Mouse (Mus musculus) forebrain, embryonic 15.5 days (tissue): ENCODE data around the gene Tmem220. TPM values are rescaled to one million over a fixed set of nuclear protein-coding genes. Genes with fewer than 3 reads are reported as not detected.
A peak's percentile ranks its signal among the peaks of the same experiment; 100 is the strongest.

Source experiments
- ATAC-seq: fragments of 200-750 bp; cut with Nextera tagmentation; replicated peaks from 2 replicates; pipeline ENCODE4 v1.8.0; 2017; ENCODE audit warnings: mild to moderate bottlenecking, moderate TSS enrichment, moderate library complexity
- H3K27ac ChIP-seq: fragments of 300-500 bp; sonication (generic); replicated peaks from 2 replicates; pipeline ENCODE4 v1.5.1; 2015; ENCODE audit warnings: mild to moderate bottlenecking, inconsistent platforms
- H3K27me3 ChIP-seq: fragments of 300-500 bp; sonication (generic); 2 replicates; pipeline ENCODE4 v1.6.1; 2015; ENCODE audit warnings: inconsistent platforms
- H3K36me3 ChIP-seq: fragments of 300-500 bp; sonication (generic); 2 replicates; pipeline ENCODE4 v1.6.1; 2015; ENCODE audit warnings: mild to moderate bottlenecking, inconsistent platforms
- H3K4me1 ChIP-seq: fragments of 300-500 bp; sonication (generic); 2 replicates; pipeline ENCODE4 v1.6.1; 2015; ENCODE audit warnings: inconsistent platforms
- H3K4me2 ChIP-seq: fragments of 300-500 bp; sonication (generic); replicated peaks from 2 replicates; pipeline ENCODE4 v1.6.1; 2015; ENCODE audit warnings: mild to moderate bottlenecking, inconsistent platforms
- H3K4me3 ChIP-seq: fragments of 300-500 bp; sonication (generic); 2 replicates; pipeline ENCODE4 v1.5.1; 2015; ENCODE audit warnings: mild to moderate bottlenecking, inconsistent platforms
- H3K9ac ChIP-seq: fragments of 300-500 bp; sonication (generic); replicated peaks from 2 replicates; pipeline ENCODE4 v1.6.1; 2015; ENCODE audit warnings: mild to moderate bottlenecking, inconsistent platforms
- H3K9me3 ChIP-seq: fragments of 300-500 bp; sonication (generic); 2 replicates; pipeline ENCODE4 v1.6.1; 2016; ENCODE audit warnings: inconsistent platforms
- WGBS: fragments of 180-500 bp; shearing (Covaris S2); methylation state at CpG from one replicate; pipeline ENCODE4 v1.1.7; 2015; ENCODE audit warnings: mixed read lengths; 5-methylcytosine and 5-hydroxymethylcytosine counted together
- polyA plus RNA-seq: library from polyadenylated mRNA; unstranded; fragments of >200 nt; fragmentation: Nextera tagmentation; extraction: Ambion mirVana; gene quantifications from 2 replicates; pipeline ENCODE4 v1.2.1, GENCODE M21; 2015

The Tmem220 gene
- polyA plus RNA-seq, 1 experiment from 2014 or later = 0.55 TPM

GRCm38 (mm10) chr11:67077435-67077834 lies 52.5 kb downstream of the Tmem220 start:
- Histone ChIP-seq H3K9me3 (no peaks in the 10 kb centered on the region), H3K27ac (no peak overlapping the region), H3K36me3 (no peaks in the 10 kb centered on the region), H3K9ac (no peak overlapping the region), H3K27me3 (no peaks in the 10 kb centered on the region), H3K4me3 (no peak overlapping the region), H3K4me2 (no peak overlapping the region), H3K4me1 (0 out of 2 replicates have a peak, but pooled peaks cover 3% of the 10 kb centered on the region)
- no peak for ATAC-seq
- 40% methylated on average over 3 of the region's 3 CpGs for WGBS

- H3K9me3 ChIP-seq = no peaks in the 10 kb centered on the region
- H3K36me3 ChIP-seq = no peaks in the 10 kb centered on the region
- no peak for ATAC-seq
- H3K4me1 ChIP-seq = 0 out of 2 replicates have a peak, but pooled peaks cover 3% of the 10 kb centered on the region
- no peaks in the 10 kb centered on the region for H3K27me3 ChIP-seq
- 90% methylated on average over 5 of the region's 5 CpGs for WGBS
- H3K9ac ChIP-seq = no peak within 1 kb of the TSS
- no peak within 1 kb of the TSS for H3K4me2 ChIP-seq
- no peak within 1 kb of the TSS for H3K4me3 ChIP-seq
- H3K27ac ChIP-seq = no peak within 1 kb of the TSS
Measured at GRCm38 (mm10) chr11:67078000-67078399, 53.0 kb downstream of the Tmem220 start, which contains the start of gene Myh3. Myh3 (plus strand) TSS chr11:67078300.

- Histone ChIP-seq H3K36me3 (no peaks in the 10 kb centered on the region), H3K27me3 (0 out of 2 replicates have a peak, but pooled peaks cover 5% of the 10 kb centered on the region), H3K27ac (no peak overlapping the region), H3K4me2 (no peak overlapping the region), H3K4me3 (no peak overlapping the region), H3K4me1 (0 out of 2 replicates have a peak, but pooled peaks cover 3% of the 10 kb centered on the region), H3K9me3 (no peaks in the 10 kb centered on the region), H3K9ac (no peak overlapping the region)
- ATAC-seq = no peak
- WGBS = 94% methylated on average over 6 of the region's 6 CpGs
Measured at GRCm38 (mm10) chr11:67078888-67079287, 53.9 kb downstream of the Tmem220 start.

- no peak overlapping the region for H3K27ac ChIP-seq
- H3K4me1 ChIP-seq = 0 out of 2 replicates have a peak, but pooled peaks cover 3% of the 10 kb centered on the region
- no peak for ATAC-seq
- H3K9me3 ChIP-seq = no peaks in the 10 kb centered on the region
- H3K27me3 ChIP-seq = peaks cover 13% of the 10 kb centered on the region; the same call in 1 of the 2 replicates
- no peak overlapping the region for H3K4me2 ChIP-seq
- no peak overlapping the region for H3K4me3 ChIP-seq
- H3K36me3 ChIP-seq = no peaks in the 10 kb centered on the region
- WGBS = 53% methylated on average over 11 of the region's 11 CpGs
- H3K9ac ChIP-seq = no peak overlapping the region
Measured at GRCm38 (mm10) chr11:67079740-67080139, 54.8 kb downstream of the Tmem220 start.

- no peak overlapping the region for H3K27ac ChIP-seq
- H3K4me1 ChIP-seq = 0 out of 2 replicates have a peak, but pooled peaks cover 3% of the 10 kb centered on the region
- 2% methylated on average over 3 of the region's 3 CpGs for WGBS
- H3K9ac ChIP-seq = no peak overlapping the region
- no peaks in the 10 kb centered on the region for H3K36me3 ChIP-seq
- no peaks in the 10 kb centered on the region for H3K9me3 ChIP-seq
- no peak; the same call in 1 of the 2 replicates for ATAC-seq
- H3K27me3 ChIP-seq = peaks cover 17% of the 10 kb centered on the region; the same call in 1 of the 2 replicates
- no peak overlapping the region for H3K4me3 ChIP-seq
- H3K4me2 ChIP-seq = no peak overlapping the region
Measured at GRCm38 (mm10) chr11:67080168-67080567, 55.2 kb downstream of the Tmem220 start.

GRCm38 (mm10) chr11:67081125-67081649 lies 56.2 kb downstream of the Tmem220 start:
- Histone ChIP-seq H3K4me3 (no peak overlapping the region), H3K9me3 (no peaks in the 10 kb centered on the region), H3K4me1 (0 out of 2 replicates have a peak, but pooled peaks cover 3% of the 10 kb centered on the region), H3K9ac (no peak overlapping the region), H3K36me3 (no peaks in the 10 kb centered on the region), H3K27ac (no peak overlapping the region), H3K4me2 (no peak overlapping the region), H3K27me3 (peaks cover 18% of the 10 kb centered on the region; the same call in 1 of the 2 replicates)
- ATAC-seq = peak; percentile 40; the same call in 1 of the 2 replicates
- 6% methylated on average over 11 of the region's 11 CpGs for WGBS

GRCm38 (mm10) chr11:67082188-67082587 lies 57.2 kb downstream of the Tmem220 start:
- Histone ChIP-seq H3K27me3 (peaks cover 18% of the 10 kb centered on the region; the same call in 1 of the 2 replicates), H3K27ac (no peak overlapping the region), H3K4me2 (no peak overlapping the region), H3K4me3 (no peak overlapping the region), H3K36me3 (no peaks in the 10 kb centered on the region), H3K9ac (no peak overlapping the region), H3K4me1 (0 out of 2 replicates have a peak, but pooled peaks cover 3% of the 10 kb centered on the region), H3K9me3 (no peaks in the 10 kb centered on the region)
- WGBS = 92% methylated on average over 7 of the region's 7 CpGs
- ATAC-seq = no peak

GRCm38 (mm10) chr11:67082793-67083192 lies 57.8 kb downstream of the Tmem220 start:
- ATAC-seq = no peak

GRCm38 (mm10) chr11:67083239-67083638 lies 58.3 kb downstream of the Tmem220 start:
- H3K4me1 ChIP-seq = no peaks in the 10 kb centered on the region
- H3K9ac ChIP-seq = no peak overlapping the region
- H3K27me3 ChIP-seq = peaks cover 18% of the 10 kb centered on the region; the same call in 1 of the 2 replicates
- no peaks in the 10 kb centered on the region for H3K36me3 ChIP-seq
- H3K9me3 ChIP-seq = no peaks in the 10 kb centered on the region
- 53% methylated on average over 6 of the region's 6 CpGs for WGBS
- H3K27ac ChIP-seq = no peak overlapping the region
- no peak overlapping the region for H3K4me3 ChIP-seq
- ATAC-seq = no peak
- H3K4me2 ChIP-seq = no peak overlapping the region

More at GRCm38 (mm10) chr11:67082793-67083192, 57.8 kb downstream of the Tmem220 start:
- H3K27ac ChIP-seq = no peak overlapping the region
- no peaks in the 10 kb centered on the region for H3K9me3 ChIP-seq
- H3K4me3 ChIP-seq = no peak overlapping the region
- H3K9ac ChIP-seq = no peak overlapping the region
- H3K4me1 ChIP-seq = no peaks in the 10 kb centered on the region
- no peaks in the 10 kb centered on the region for H3K36me3 ChIP-seq
- peaks cover 18% of the 10 kb centered on the region; the same call in 1 of the 2 replicates for H3K27me3 ChIP-seq
- no peak overlapping the region for H3K4me2 ChIP-seq
- 83% methylated on average over 13 of the region's 13 CpGs for WGBS

- Histone ChIP-seq H3K27me3 (peaks cover 18% of the 10 kb centered on the region; the same call in 1 of the 2 replicates), H3K4me3 (no peak overlapping the region), H3K4me2 (no peak overlapping the region), H3K9me3 (no peaks in the 10 kb centered on the region), H3K27ac (no peak overlapping the region), H3K9ac (no peak overlapping the region), H3K36me3 (no peaks in the 10 kb centered on the region), H3K4me1 (no peaks in the 10 kb centered on the region)
- no peak for ATAC-seq
- WGBS = 37% methylated on average over 32 of the region's 32 CpGs
Measured at GRCm38 (mm10) chr11:67083712-67084340, 58.9 kb downstream of the Tmem220 start.
